Mouse (Mus musculus) heart, embryonic 14.5 days (tissue): ENCODE results near the gene Nek10. TPM values are rescaled to one million over a fixed set of nuclear protein-coding genes. Genes with fewer than 3 reads are reported as not detected.
"Not testable (repeated sequence)": the region's sequence is repeated elsewhere in the genome, so short reads cannot be mapped to it uniquely, and the experiment has no call there.

Experiments
- ATAC-seq: fragments of 200-750 bp; cut with Nextera tagmentation; 2 replicates; pipeline ENCODE4 v1.8.0; 2017; ENCODE audit warnings: low read depth, moderate TSS enrichment; ENCODE audit not compliant: insufficient number of reproducible peaks, insufficient read depth, low FRiP score
- H3K27ac ChIP-seq, 2 experiments: fragments of 200-500 bp in 1 of 2; fragments of 300-500 bp in 1 of 2; sonication (generic) in 1 of 2; replicated peaks in 1 of 2; 2 replicates each; pipeline ENCODE4 v1.5.1; 2012 to 2014; ENCODE audit warnings: low read depth in 2 of 2, low read length in 2 of 2, control low read depth in 1 of 2, mild to moderate bottlenecking in 1 of 2, mixed read lengths in 1 of 2; ENCODE audit not compliant: control insufficient read depth in 1 of 2, insufficient read depth in 1 of 2
- H3K27me3 ChIP-seq: fragments of 300-500 bp; sonication (generic); 2 replicates; pipeline ENCODE4 v1.6.1; 2014; ENCODE audit warnings: mild to moderate bottlenecking, low read length, control low read depth; ENCODE audit not compliant: control insufficient read depth, insufficient read depth
- H3K36me3 ChIP-seq: fragments of 300-500 bp; sonication (generic); 2 replicates; pipeline ENCODE4 v1.6.1; 2014; ENCODE audit warnings: mild to moderate bottlenecking, control low read depth, low read length, mixed read lengths; ENCODE audit not compliant: control insufficient read depth, insufficient read depth
- H3K4me1 ChIP-seq, 2 experiments: fragments of 200-500 bp in 1 of 2; fragments of 300-500 bp in 1 of 2; sonication (generic) in 1 of 2; 2 replicates each; pipeline ENCODE4 v1.6.1; 2012 to 2014; ENCODE audit warnings: low read length in 2 of 2, control low read depth in 1 of 2, mixed read lengths in 1 of 2; ENCODE audit not compliant: control insufficient read depth in 2 of 2, insufficient read depth in 2 of 2
- H3K4me2 ChIP-seq: fragments of 300-500 bp; sonication (generic); 2 replicates; pipeline ENCODE4 v1.6.1; 2014; ENCODE audit warnings: mild to moderate bottlenecking, low read length
- H3K4me3 ChIP-seq, 2 experiments: fragments of 200-500 bp in 1 of 2; fragments of 300-500 bp in 1 of 2; sonication (generic) in 1 of 2; 2 replicates each; pipeline ENCODE4 v1.5.1; 2012 to 2014; ENCODE audit warnings: low read length in 2 of 2, mild to moderate bottlenecking in 2 of 2, control low read depth in 1 of 2, low read depth in 1 of 2, moderate library complexity in 1 of 2; ENCODE audit not compliant: control insufficient read depth in 1 of 2, insufficient read depth in 1 of 2
- H3K9ac ChIP-seq: fragments of 300-500 bp; sonication (generic); 2 replicates; pipeline ENCODE4 v1.6.1; 2014; ENCODE audit warnings: mild to moderate bottlenecking, low read length
- H3K9me3 ChIP-seq: fragments of 300-500 bp; sonication (generic); 2 replicates; pipeline ENCODE4 v1.6.1; 2016; ENCODE audit warnings: low read length, control low read depth; ENCODE audit not compliant: control insufficient read depth
- WGBS: fragments of 180-500 bp; shearing (Covaris S2); extraction: QIAGEN DNeasy Blood & Tissue Kit; methylation state at CpG from one replicate; pipeline ENCODE4 v1.1.7; 2014; 5-methylcytosine and 5-hydroxymethylcytosine counted together
- polyA plus RNA-seq: library from polyadenylated mRNA; unstranded; fragments of >200 nt; fragmentation: Nextera tagmentation; extraction: Ambion mirVana; gene quantifications from 2 replicates; pipeline ENCODE4 v1.2.1, GENCODE M21; 2014

Nek10 gene
- polyA plus RNA-seq, 1 experiment from 2014 or later, result 0.04 TPM

DNA sequence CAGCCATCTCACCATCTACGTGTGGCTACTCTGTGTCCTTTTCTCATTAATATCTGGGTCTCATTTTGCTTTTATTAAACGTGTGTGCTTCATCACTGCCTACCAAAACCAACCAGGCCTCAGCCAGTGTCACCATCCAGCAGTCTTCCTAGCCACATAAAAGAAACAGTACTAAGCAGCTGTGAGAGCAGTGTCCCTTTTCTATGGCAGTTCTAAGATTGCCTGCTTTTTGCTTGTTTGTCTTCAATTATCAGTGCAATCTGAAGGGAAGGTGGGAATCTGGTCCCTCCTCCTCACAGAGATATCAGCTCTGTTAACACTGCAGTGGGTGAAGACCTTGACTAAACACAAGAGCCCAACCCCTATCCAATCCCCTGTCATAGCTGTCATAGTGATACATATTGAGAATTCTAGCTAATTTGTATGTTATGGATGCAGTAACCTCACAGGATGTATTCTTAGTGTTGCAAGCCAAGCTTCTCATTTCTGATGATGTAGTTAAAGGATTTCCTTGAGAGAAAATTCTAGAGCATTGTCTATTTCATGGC is 157.3 kb downstream of the Nek10 start:
- Histone ChIP-seq H3K27me3 (no peaks in the 10 kb centered on the region), H3K4me2 (no peak overlapping the region), H3K27ac (no peak overlapping the region), H3K4me3 (no peak overlapping the region), H3K36me3 (no peaks in the 10 kb centered on the region), H3K4me1 (no peaks in the 10 kb centered on the region), H3K9ac (no peak overlapping the region), H3K9me3 (no peaks in the 10 kb centered on the region)
- ATAC-seq, result no peak
- WGBS, result 66% methylated on average over 2 of the region's 2 CpGs

DNA sequence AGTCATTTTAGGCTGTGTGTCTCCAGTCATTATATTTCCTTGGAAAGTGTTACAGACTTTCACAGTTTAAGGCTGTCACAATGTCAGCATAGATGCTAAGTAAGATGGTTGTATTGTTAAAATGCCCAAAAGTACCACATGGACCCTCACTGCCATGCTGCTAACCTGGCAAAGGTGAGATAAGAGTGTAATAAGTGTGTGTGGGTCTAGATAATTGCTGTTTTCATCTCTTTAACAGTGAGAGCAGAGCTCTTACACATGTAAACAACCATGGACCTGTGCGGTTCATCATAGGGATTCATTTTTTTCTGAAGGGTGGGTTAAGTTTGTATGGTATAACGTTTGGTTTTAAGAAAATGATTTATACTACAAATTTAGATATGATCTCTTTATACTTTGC is 167.4 kb downstream of the Nek10 start:
- H3K9me3 ChIP-seq, result no peaks in the 10 kb centered on the region
- ATAC-seq, result no peak
- no peaks in the 10 kb centered on the region for H3K27me3 ChIP-seq
- WGBS, result 65% methylated on average over 2 of the region's 2 CpGs
- H3K4me1 ChIP-seq, result peaks cover 0 to 4% of the 10 kb centered on the region in 2 experiments; a peak in 1 of 4 replicates
- H3K27ac ChIP-seq, result no peak overlapping the region
- H3K4me2 ChIP-seq, result no peak overlapping the region
- no peaks in the 10 kb centered on the region for H3K36me3 ChIP-seq
- no peak overlapping the region for H3K9ac ChIP-seq
- H3K4me3 ChIP-seq, result no peak overlapping the region

DNA sequence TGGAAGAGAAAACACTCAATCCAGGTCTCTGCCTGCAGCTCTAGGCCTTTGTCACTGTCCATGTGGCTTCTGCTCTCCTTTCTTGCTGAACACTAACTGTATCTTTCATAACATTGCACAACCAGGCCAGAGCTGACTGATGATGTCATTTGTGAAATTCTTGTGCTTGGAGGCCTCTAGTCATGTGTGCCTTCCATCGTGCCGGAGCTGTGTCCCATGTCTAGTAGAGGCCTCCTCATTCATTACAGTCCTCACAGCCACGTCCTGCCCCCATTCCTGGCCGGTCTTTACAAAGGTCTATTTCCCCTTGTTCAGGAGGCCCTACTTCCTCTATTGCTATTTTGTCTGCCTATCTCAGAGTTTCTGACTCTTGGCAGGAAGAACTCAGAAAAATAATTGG is 167.8 kb downstream of the Nek10 start:
- H3K4me1 ChIP-seq, result peaks cover 0 to 4% of the 10 kb centered on the region in 2 experiments; a peak in 1 of 4 replicates
- ATAC-seq, result no peak
- no peak overlapping the region for H3K9ac ChIP-seq
- no peaks in the 10 kb centered on the region for H3K9me3 ChIP-seq
- no peak overlapping the region for H3K27ac ChIP-seq
- H3K4me3 ChIP-seq, result no peak overlapping the region
- H3K27me3 ChIP-seq, result no peaks in the 10 kb centered on the region
- H3K36me3 ChIP-seq, result no peaks in the 10 kb centered on the region
- 37% methylated on average over 4 of the region's 4 CpGs for WGBS
- H3K4me2 ChIP-seq, result no peak overlapping the region

DNA sequence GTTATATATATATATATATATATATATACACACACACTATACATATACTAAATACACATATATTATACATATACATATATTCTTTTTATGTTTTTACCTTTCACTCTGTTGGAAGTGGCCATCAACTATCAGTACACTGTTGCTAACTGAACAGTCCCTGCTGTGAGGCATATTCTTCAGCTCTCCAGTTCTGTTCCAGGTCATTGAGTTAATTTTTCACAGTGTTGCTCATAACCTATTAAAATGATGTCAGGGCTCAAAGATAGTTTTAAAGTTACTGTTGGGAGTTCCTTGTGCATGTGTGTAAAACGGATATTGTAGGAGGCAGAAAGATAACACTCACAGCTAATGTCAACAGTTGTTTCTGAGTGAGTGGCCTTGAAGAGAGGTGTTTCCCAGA is 170.9 kb downstream of the Nek10 start:
- 13% methylated on average over 1 of the region's 1 CpGs for WGBS

DNA sequence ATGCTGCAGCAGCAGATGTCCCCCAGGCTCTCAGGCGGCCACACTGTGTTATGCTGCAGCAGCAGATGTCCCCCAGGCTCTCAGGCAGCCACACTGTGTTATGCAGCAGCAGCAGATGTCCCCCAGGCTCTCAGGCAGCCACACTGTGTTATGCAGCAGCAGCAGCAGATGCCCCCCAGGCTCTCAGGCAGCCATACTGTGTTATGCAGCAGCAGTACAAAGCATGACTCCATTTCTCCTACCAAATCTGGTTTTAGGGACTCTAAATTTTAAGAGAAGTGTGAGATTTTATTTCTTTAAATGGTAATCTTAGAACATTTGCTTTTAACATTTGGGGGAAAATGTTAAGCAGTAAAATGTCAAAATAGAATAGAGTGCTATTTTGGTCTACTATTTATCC is 180.9 kb downstream of the Nek10 start:
- H3K4me1 ChIP-seq, H3K9me3 ChIP-seq, H3K4me2 ChIP-seq, H3K36me3 ChIP-seq, H3K4me3 ChIP-seq, H3K9ac ChIP-seq, H3K27ac ChIP-seq, ATAC-seq, H3K27me3 ChIP-seq: not testable (repeated sequence)
- 40% methylated on average over 1 of the region's 1 CpGs for WGBS

More for the DNA sequence above, 170.9 kb downstream of the Nek10 start:
- Histone ChIP-seq H3K27ac (no peak overlapping the region), H3K36me3 (no peaks in the 10 kb centered on the region), H3K4me3 (no peak overlapping the region), H3K9me3 (no peaks in the 10 kb centered on the region), H3K4me2 (no peak overlapping the region), H3K27me3 (no peaks in the 10 kb centered on the region), H3K9ac (no peak overlapping the region), H3K4me1 (peaks cover 0 to 4% of the 10 kb centered on the region in 2 experiments; a peak in 1 of 4 replicates)
- ATAC-seq, result no peak

DNA sequence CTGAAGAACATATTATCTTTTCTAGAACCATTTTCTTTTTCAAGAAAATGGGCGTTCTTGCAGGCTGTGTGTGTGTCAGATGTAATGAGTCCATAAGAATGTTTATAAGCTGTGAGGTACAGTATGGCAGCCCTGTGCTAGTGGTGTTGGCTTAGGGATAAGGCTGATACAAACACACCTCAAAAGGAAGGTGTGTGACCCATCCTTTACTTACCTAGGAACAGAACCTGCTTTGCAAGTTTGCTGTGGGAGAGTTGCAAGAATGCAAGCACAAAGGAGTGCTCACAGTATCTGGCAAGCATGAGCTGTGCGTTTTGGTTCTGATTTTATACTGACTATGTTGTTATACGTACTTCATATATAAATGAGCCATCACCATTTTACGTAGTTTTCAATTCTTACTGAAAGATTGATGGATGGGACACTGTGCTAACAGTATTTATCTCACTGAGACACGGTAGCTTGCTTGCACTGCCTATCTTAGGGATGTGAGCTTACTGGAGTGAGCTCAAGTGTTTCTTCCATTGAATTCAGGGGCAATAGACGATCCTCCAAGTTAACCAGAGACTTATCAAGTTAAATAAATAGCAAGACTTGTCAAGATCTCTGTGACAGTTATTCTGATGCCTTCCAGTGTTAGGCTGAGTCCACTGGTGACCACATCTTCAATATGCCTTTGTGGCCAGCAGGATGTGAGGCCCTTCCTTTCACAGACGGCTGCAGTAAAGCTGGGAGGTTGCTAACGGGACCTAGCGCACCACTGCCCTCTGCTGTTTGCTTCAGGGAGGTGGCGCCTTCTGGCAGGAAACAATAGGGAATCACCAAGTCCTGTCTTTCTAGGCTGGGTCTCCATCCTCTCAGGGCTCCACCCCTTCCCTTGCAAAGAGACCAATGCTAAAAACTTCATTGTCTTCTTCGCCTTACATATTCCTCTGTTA is 181.8 kb downstream of the Nek10 start:
- ATAC-seq, result no peak
- no peaks in the 10 kb centered on the region for H3K36me3 ChIP-seq
- no peak overlapping the region for H3K4me3 ChIP-seq
- H3K4me2 ChIP-seq, result no peak overlapping the region
- no peak overlapping the region for H3K27ac ChIP-seq
- H3K9ac ChIP-seq, result no peak overlapping the region
- peaks cover 0 to 2% of the 10 kb centered on the region in 2 experiments; a peak in 1 of 4 replicates for H3K4me1 ChIP-seq
- no peaks in the 10 kb centered on the region for H3K27me3 ChIP-seq
- H3K9me3 ChIP-seq, result no peaks in the 10 kb centered on the region
- 36% methylated on average over 11 of the region's 11 CpGs for WGBS

DNA sequence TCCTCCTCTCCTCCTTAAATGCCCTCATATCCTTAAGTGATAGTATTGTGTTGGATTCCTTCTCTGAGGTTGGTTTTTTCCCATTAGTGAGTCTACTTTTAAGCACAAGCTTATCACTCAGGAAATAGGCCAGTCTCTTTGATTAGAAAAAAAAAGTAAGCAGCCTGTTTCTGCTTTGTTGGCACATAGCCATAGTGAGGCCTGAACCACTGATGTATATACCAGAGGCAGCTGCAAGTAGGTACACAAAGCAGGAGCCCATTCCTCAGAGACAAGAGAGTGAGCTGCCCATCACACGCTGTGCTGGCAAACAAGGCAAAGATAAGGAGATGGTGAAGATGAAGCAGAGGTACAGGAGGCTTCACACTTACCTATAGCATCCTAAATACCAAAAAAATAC is 184.2 kb downstream of the Nek10 start:
- Histone ChIP-seq H3K9ac (no peak overlapping the region), H3K4me2 (no peak overlapping the region), H3K27ac (no peak overlapping the region), H3K36me3 (no peaks in the 10 kb centered on the region), H3K9me3 (no peaks in the 10 kb centered on the region), H3K27me3 (no peaks in the 10 kb centered on the region), H3K4me3 (no peak overlapping the region), H3K4me1 (peaks cover 0 to 2% of the 10 kb centered on the region in 2 experiments; a peak in 1 of 4 replicates)
- no peak for ATAC-seq
- 23% methylated on average over 1 of the region's 1 CpGs for WGBS
